Mouse (Mus musculus) olfactory bulb, adult 2 months (tissue): Measurements from ENCODE around the gene Vmn2r114. TPM values are rescaled to one million over a fixed set of nuclear protein-coding genes. Genes with fewer than 3 reads are reported as not detected.
"Not testable (repeated sequence)": the region's sequence is repeated elsewhere in the genome, so short reads cannot be mapped to it uniquely, and the experiment has no call there.

Experiments
- H3K27ac ChIP-seq: fragments of 200-500 bp; 2 replicates; pipeline ENCODE4 v1.5.1; 2012; ENCODE audit warnings: low read depth, low read length; ENCODE audit not compliant: insufficient read depth
- H3K4me1 ChIP-seq: fragments of 200-500 bp; 2 replicates; pipeline ENCODE4 v1.6.1; 2012; ENCODE audit warnings: low read length; ENCODE audit not compliant: control insufficient read depth, insufficient read depth
- H3K4me3 ChIP-seq: fragments of 200-500 bp; 2 replicates; pipeline ENCODE4 v1.5.1; 2012; ENCODE audit warnings: mild to moderate bottlenecking, low read depth, low read length, moderate library complexity; ENCODE audit not compliant: insufficient read depth
- CTCF ChIP-seq: fragments of 200-500 bp; IDR thresholded peaks from 2 replicates; pipeline ENCODE4 v1.5.1; 2012; ENCODE audit warnings: low read depth, mild to moderate bottlenecking, low read length, moderate library complexity; ENCODE audit not compliant: insufficient read depth
- POLR2A ChIP-seq: fragments of 200-500 bp; IDR thresholded peaks from 2 replicates; pipeline ENCODE4 v1.6.1; 2012; ENCODE audit warnings: mild to moderate bottlenecking, low read depth, low read length, moderate library complexity; ENCODE audit not compliant: insufficient read depth
- WGBS: fragments of 180-500 bp; shearing (Covaris S2); methylation state at CpG from one replicate; pipeline ENCODE4 v1.1.7; 2018; 5-methylcytosine and 5-hydroxymethylcytosine counted together
- polyA plus RNA-seq: library from polyadenylated mRNA; stranded (reverse); fragments of >200 nt; gene quantifications from 2 replicates; pipeline ENCODE4 v1.2.4, GENCODE M21; 2012; ENCODE audit warnings: low replicate concordance; ENCODE audit not compliant: missing spikeins, insufficient read depth, insufficient read length

The Vmn2r114 gene
- polyA plus RNA-seq, result not detected in 2 replicates

- H3K27ac ChIP-seq, H3K4me1 ChIP-seq, H3K4me3 ChIP-seq: not testable (repeated sequence)
- 60% methylated on average over 2 of the region's 2 CpGs for WGBS
These were observed at the start of gene Vmn2r114 for GRCm38 (mm10) chr17:23312437-23312836. Vmn2r114 (minus strand) TSS chr17:23312537.

GRCm38 (mm10) chr17:23351644-23352043, 39.3 kb upstream of the Vmn2r114 start:
- no peak for TF ChIP-seq CTCF
- H3K4me1 ChIP-seq, result no peaks in the 10 kb centered on the region
- no peak overlapping the region for H3K4me3 ChIP-seq
- no peak overlapping the region for H3K27ac ChIP-seq
- 68% methylated on average over 1 of the region's 1 CpGs for WGBS

GRCm38 (mm10) chr17:23343441-23343840, 31.1 kb upstream of the Vmn2r114 start, which contains the start of gene Vmn2r115:
Vmn2r115 (plus strand) TSS chr17:23343741.
- not testable (repeated sequence) for H3K27ac ChIP-seq, H3K4me3 ChIP-seq, H3K4me1 ChIP-seq
- 49% methylated on average over 2 of the region's 2 CpGs for WGBS

GRCm38 (mm10) chr17:23330657-23331056, 18.3 kb upstream of the Vmn2r114 start:
- 75% methylated on average over 6 of the region's 6 CpGs for WGBS
- H3K27ac ChIP-seq, result no peak overlapping the region
- no peak for TF ChIP-seq CTCF
- no peak for TF ChIP-seq POLR2A

More at GRCm38 (mm10) chr17:23330657-23331056, 18.3 kb upstream of the Vmn2r114 start:
- Histone ChIP-seq H3K4me1 (no peaks in the 10 kb centered on the region), H3K4me3 (no peak overlapping the region)

Other genes starting within 250 kb of the Vmn2r114 start
- not detected in 2 replicates for gene Zfp40, start 119.3 kb downstream of the Vmn2r114 start, polyA plus RNA-seq
- not detected in 2 replicates for gene Vmn2r115, start 31.2 kb upstream of the Vmn2r114 start, polyA plus RNA-seq
- gene Vmn2r116, start 72.1 kb upstream of the Vmn2r114 start, polyA plus RNA-seq, result not detected in 2 replicates
- gene Vmn2r117, start 167.2 kb upstream of the Vmn2r114 start, polyA plus RNA-seq, result not detected in 2 replicates